Mouse (Mus musculus) adrenal gland (tissue): Measurements from ENCODE around the gene Scfd2.

ENCODE experiments used
- intact Hi-C: fragments of 180-260 bp; cut with DNase I; formaldehyde crosslinking; loops from one replicate; pipeline ENCODE4 v1.15.1; 2025

Gene Scfd2

GRCm38 (mm10) chr5:74250947-74251346 is 280.6 kb downstream of the Scfd2 start:
- intact Hi-C loops = no loop called here

DNA sequence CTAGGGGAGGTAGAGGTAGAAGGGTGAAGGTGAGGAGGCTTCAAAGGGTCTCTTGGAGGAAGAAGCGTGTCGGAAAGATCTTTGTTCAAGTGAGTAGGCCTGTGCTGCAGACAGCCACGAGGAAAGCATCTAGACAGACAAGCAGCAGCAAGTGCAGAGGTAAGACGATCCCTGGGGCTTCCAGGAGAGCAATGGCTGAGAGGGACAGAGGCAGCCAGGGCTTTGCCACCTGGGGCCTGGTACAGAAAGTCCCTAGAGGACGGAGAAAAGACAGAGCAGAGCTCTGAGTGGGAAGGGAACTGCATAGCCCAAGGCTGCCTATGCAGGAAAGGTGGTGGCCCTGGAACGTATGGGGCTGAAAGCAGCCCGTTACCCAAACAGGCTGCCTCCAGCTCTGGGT is 281.3 kb downstream of the Scfd2 start:
- intact Hi-C loops = no loop called here

DNA sequence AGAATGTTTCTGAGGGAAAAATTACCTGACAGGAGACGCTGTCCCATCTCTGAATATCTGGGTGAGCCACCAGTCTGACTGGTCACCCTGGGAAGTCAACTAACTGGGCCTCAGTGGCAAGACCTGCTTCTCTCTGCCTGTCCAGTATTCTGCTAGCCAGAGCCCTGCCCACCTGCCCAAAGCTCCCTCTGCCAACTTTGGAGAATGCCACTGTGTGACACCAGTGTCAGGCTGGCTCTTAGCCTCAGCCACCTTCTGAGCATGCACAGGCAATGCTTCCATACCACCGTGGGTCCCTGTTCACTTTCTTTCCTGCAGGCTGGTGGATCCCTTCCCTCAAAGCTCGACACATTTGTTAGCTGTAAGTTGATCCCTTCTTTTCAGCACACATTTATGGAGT is 281.8 kb downstream of the Scfd2 start:
- intact Hi-C loops = no loop called here

- intact Hi-C loops = no loop called here
Measured at GRCm38 (mm10) chr5:74246971-74247370, 284.6 kb downstream of the Scfd2 start.

DNA sequence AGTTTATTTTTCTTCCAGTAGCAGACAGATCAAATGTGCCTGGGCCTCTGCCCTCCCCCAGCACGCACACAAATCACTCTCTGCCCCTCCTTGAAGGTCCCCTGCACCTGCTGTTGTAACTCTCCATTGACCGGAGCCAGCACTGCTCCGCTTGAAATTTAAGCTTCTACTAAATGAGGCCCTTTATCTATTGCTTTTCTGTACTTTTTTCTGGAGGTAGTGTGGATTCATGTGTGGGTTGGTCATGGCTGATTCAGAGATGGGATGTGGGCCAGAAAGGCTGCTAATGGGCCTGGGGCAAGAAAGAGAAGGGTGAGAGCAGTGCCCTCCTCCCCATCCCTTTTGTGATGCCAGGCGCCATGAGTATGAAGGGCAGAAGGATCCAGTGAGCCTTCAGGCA is 285.1 kb downstream of the Scfd2 start:
- intact Hi-C loops = no loop called here

DNA sequence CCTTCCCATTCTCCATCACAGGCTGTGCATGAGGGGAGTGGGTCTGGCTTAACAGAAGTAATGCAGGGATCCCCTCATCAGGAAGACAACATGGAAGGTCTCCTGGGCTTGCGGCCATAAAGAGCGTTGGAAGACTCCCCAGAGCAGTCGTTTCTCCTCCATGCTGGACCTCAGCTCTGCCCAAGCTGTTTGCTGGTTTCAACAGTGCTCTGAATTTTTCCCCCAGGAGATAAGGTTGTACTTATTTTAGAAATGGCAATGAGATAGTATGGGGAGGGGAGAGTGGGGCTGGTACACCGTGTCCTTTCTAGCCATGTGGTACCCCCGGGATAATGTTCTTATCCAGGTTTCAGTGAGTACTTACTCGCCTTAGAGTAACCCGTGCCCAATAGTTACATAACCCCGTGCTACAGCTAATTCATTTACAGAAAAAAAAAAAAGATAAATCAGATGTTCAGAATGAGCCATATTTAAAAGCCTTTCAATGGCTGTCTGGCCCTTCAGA is 285.9 kb downstream of the Scfd2 start:
- intact Hi-C loops = no loop called here

- intact Hi-C loops = no loop called here
Measured at GRCm38 (mm10) chr5:74244406-74245019, 287.0 kb downstream of the Scfd2 start.

- intact Hi-C loops = no loop called here
Measured at GRCm38 (mm10) chr5:74242654-74243053, 288.9 kb downstream of the Scfd2 start.

GRCm38 (mm10) chr5:74240926-74241680 is 290.5 kb downstream of the Scfd2 start:
- intact Hi-C loops = no loop called here

- intact Hi-C loops = no loop called here
Measured at GRCm38 (mm10) chr5:74240298-74240697, 291.3 kb downstream of the Scfd2 start.

- intact Hi-C loops = no loop called here
Measured at GRCm38 (mm10) chr5:74239369-74239768, 292.2 kb downstream of the Scfd2 start.

- intact Hi-C loops = no loop called here
Measured at GRCm38 (mm10) chr5:74233808-74234207, 297.8 kb downstream of the Scfd2 start.

DNA sequence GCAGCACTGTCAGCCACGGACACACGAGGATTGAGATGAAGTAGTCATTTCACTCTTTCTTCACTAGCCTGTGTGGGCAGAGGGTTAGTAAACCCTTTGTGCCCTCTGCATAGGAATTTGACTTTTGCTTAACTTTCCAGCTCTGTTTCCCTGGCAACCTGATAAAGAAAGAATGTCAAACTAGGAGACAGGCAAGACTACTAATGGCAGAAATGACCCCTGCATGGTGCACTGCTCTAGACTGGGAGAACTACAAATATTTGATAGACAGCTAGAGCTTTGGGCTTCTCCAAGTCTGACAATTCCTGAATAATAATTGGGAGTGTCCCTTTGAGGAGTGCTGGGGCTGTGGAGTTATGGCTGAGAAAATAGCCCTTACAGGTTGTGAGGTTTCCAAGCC is 301.0 kb downstream of the Scfd2 start:
- intact Hi-C loops = no loop called here

- intact Hi-C loops = no loop called here
Measured at GRCm38 (mm10) chr5:74229775-74230413, 301.7 kb downstream of the Scfd2 start.

GRCm38 (mm10) chr5:74228938-74229337 is 302.6 kb downstream of the Scfd2 start:
- intact Hi-C loops = no loop called here

- intact Hi-C loops = no loop called here
Measured at GRCm38 (mm10) chr5:74227352-74227751, 304.2 kb downstream of the Scfd2 start.

- intact Hi-C loops = no loop called here
Measured at GRCm38 (mm10) chr5:74226183-74226582, 305.4 kb downstream of the Scfd2 start.

- intact Hi-C loops = no loop called here
Measured at GRCm38 (mm10) chr5:74224480-74224879, 307.1 kb downstream of the Scfd2 start.

DNA sequence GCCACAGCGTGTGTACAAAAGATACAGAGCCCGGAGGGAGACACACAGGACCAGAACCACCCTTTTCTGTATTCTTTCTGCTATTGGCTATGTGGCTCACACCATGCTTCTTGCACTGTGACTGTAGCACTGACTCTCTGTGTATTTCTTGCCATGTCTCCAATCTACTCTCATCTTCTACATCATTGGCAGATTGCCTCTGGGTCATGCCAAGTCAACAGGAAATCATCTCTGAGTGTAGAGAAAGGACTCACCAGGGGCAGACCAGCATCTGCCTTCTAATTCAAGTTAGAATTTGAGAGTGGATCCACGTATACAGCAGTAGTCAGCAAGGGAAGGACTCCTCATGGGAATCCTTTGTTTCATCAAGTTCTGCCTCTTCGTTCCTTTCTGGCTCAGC is 308.9 kb downstream of the Scfd2 start:
- intact Hi-C loops = no loop called here

DNA sequence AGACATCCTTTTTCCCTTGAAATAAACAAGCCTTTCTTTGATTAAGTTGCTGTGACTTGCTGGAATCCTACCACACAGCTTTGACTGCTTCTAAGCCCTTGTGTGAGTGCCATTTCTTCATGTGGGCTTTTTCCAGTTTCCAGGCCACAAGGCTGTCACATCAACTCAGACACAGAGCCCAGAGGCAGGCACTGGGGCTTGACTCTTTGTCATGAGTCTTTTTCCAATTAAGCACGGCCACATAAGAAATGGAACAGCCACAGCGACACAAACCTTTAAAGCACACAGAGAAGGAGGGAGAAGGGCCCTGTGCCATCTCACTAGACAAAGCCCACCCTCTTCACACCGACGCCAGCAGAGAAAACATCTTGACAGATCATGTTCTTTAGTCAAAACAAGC is 313.0 kb downstream of the Scfd2 start:
- intact Hi-C loops = no loop called here

DNA sequence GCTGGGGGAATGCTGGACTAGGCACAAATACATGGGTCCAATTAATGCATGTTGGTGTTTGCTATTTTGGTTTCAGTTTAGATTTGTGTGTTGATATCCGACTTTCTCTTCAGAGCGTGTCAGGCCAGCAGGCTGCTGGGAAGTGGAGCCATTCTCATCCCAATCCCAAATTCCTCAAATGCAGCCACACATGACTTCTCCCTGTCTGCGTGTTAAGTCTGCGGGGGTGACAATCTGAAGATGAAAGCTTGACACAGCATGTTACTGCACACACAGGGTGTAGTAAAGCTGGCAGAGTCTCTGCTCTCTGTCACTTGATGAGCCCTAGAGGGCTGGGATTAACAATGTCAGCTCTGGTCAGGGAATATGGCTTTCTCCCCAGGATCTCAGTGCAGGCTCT is 316.4 kb downstream of the Scfd2 start:
- intact Hi-C loops = no loop called here

GRCm38 (mm10) chr5:74214501-74215110 is 317.0 kb downstream of the Scfd2 start:
- intact Hi-C loops = no loop called here
